Mouse (Mus musculus): ENCODE results near the gene Olfr139. TPM values are rescaled to one million over a fixed set of nuclear protein-coding genes. Genes with fewer than 3 reads are reported as not detected.

Olfr139 gene
- not detected for polyA plus RNA-seq (2015; fragmentation: Illumina TruSeq; extraction: RNeasy Lipid Tissue Mini Kit (QIAGEN cat#74804); ENCODE audit: low read depth, low replicate concordance)

GRCm38 (mm10) chr11:74056451-74056850 is at the start of gene Olfr139, which contains the start of gene Olfr399:
Olfr139 (minus strand) TSS chr11:74056551.
Olfr399 (minus strand) TSS chr11:74056615.

GRCm38 (mm10) chr11:74069655-74070054 is 13.3 kb upstream of the Olfr139 start, which contains the start of gene Zfp616:
Zfp616 (plus strand) TSS chr11:74069955.

Other genes starting within 250 kb of the Olfr139 start
- not detected for gene Olfr392, start 239.5 kb downstream of the Olfr139 start, polyA plus RNA-seq (2015; fragmentation: Illumina TruSeq; extraction: RNeasy Lipid Tissue Mini Kit (QIAGEN cat#74804); ENCODE audit: low read depth, low replicate concordance)
- gene Olfr393, start 205.1 kb downstream of the Olfr139 start, polyA plus RNA-seq (2015; fragmentation: Illumina TruSeq; extraction: RNeasy Lipid Tissue Mini Kit (QIAGEN cat#74804); ENCODE audit: low read depth, low replicate concordance) = not detected
- not detected for gene Olfr394, start 165.8 kb downstream of the Olfr139 start, polyA plus RNA-seq (2015; fragmentation: Illumina TruSeq; extraction: RNeasy Lipid Tissue Mini Kit (QIAGEN cat#74804); ENCODE audit: low read depth, low replicate concordance)
- not detected for gene Olfr395, start 147.3 kb downstream of the Olfr139 start, polyA plus RNA-seq (2015; fragmentation: Illumina TruSeq; extraction: RNeasy Lipid Tissue Mini Kit (QIAGEN cat#74804); ENCODE audit: low read depth, low replicate concordance)
- gene Olfr23, start 119.9 kb downstream of the Olfr139 start, polyA plus RNA-seq (2015; fragmentation: Illumina TruSeq; extraction: RNeasy Lipid Tissue Mini Kit (QIAGEN cat#74804); ENCODE audit: low read depth, low replicate concordance) = not detected
- not detected for gene Olfr397, start 95.7 kb downstream of the Olfr139 start, polyA plus RNA-seq (2015; fragmentation: Illumina TruSeq; extraction: RNeasy Lipid Tissue Mini Kit (QIAGEN cat#74804); ENCODE audit: low read depth, low replicate concordance)
- not detected for gene Olfr398, start 66.1 kb downstream of the Olfr139 start, polyA plus RNA-seq (2015; fragmentation: Illumina TruSeq; extraction: RNeasy Lipid Tissue Mini Kit (QIAGEN cat#74804); ENCODE audit: low read depth, low replicate concordance)
- gene Olfr399, start 64 bp upstream of the Olfr139 start, polyA plus RNA-seq (2015; fragmentation: Illumina TruSeq; extraction: RNeasy Lipid Tissue Mini Kit (QIAGEN cat#74804); ENCODE audit: low read depth, low replicate concordance) = not detected
- not detected for gene Zfp616, start 13.4 kb upstream of the Olfr139 start, polyA plus RNA-seq (2015; fragmentation: Illumina TruSeq; extraction: RNeasy Lipid Tissue Mini Kit (QIAGEN cat#74804); ENCODE audit: low read depth, low replicate concordance)
- gene Olfr401, start 57.2 kb upstream of the Olfr139 start, polyA plus RNA-seq (2015; fragmentation: Illumina TruSeq; extraction: RNeasy Lipid Tissue Mini Kit (QIAGEN cat#74804); ENCODE audit: low read depth, low replicate concordance) = not detected
- not detected for gene Olfr402, start 97.0 kb upstream of the Olfr139 start, polyA plus RNA-seq (2015; fragmentation: Illumina TruSeq; extraction: RNeasy Lipid Tissue Mini Kit (QIAGEN cat#74804); ENCODE audit: low read depth, low replicate concordance)
- not detected for gene Olfr403, start 129.7 kb upstream of the Olfr139 start, polyA plus RNA-seq (2015; fragmentation: Illumina TruSeq; extraction: RNeasy Lipid Tissue Mini Kit (QIAGEN cat#74804); ENCODE audit: low read depth, low replicate concordance)
- gene Olfr43, start 154.8 kb upstream of the Olfr139 start, polyA plus RNA-seq (2015; fragmentation: Illumina TruSeq; extraction: RNeasy Lipid Tissue Mini Kit (QIAGEN cat#74804); ENCODE audit: low read depth, low replicate concordance) = not detected
- gene Olfr406, start 203.3 kb upstream of the Olfr139 start, polyA plus RNA-seq (2015; fragmentation: Illumina TruSeq; extraction: RNeasy Lipid Tissue Mini Kit (QIAGEN cat#74804); ENCODE audit: low read depth, low replicate concordance) = not detected
- gene Olfr59, start 227.2 kb upstream of the Olfr139 start, polyA plus RNA-seq (2015; fragmentation: Illumina TruSeq; extraction: RNeasy Lipid Tissue Mini Kit (QIAGEN cat#74804); ENCODE audit: low read depth, low replicate concordance) = not detected

All from brain, adult 10 weeks (tissue).